Mouse (Mus musculus) right cerebral cortex, adult 2 months (tissue): Measurements from ENCODE around the gene Trappc12.
"Not testable (repeated sequence)": the region's sequence is repeated elsewhere in the genome, so short reads cannot be mapped to it uniquely, and the experiment has no call there.

Experiments
- DNase-seq, 2 experiments: peaks; one replicate each; pipeline ENCODE4 v3.0.0; 2021 to 2022; ENCODE audit warnings: low spot score in 2 of 2

Gene Trappc12

DNA sequence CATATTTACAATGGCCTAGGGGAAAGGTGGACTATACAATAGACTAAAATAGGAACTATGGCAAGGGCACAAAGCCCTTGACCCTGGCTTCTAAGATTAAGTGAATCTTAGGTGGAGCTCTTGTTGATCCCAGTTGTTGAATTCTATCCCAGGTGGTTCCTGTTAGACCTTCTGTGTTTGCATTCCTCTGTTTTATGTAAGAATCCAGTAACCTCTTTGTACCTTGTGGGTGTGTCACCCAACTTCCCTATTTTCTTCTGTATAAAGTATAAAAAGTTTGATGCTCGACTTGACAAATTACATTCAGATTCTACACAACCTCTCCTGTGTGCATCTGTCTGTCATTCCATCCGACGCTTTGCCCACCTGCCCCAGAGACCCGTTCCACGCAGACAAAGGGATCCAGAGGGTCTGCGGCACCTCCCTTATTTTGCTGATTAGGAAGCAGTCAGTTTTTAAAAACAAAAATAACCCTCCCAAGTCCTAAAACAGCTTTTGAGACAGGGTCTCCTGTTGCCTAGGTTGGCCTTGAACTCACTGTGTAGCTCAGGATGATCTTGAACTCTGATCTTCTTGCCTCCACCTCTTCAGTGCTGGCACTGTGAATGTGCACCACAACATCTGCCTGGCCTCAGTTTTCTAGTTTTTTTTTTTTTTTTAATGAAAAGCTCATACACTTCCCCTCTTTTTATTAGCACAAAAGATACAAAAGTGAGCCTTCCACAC is 16.6 kb downstream of the Trappc12 start:
- not testable (repeated sequence) for DNase-seq

DNA sequence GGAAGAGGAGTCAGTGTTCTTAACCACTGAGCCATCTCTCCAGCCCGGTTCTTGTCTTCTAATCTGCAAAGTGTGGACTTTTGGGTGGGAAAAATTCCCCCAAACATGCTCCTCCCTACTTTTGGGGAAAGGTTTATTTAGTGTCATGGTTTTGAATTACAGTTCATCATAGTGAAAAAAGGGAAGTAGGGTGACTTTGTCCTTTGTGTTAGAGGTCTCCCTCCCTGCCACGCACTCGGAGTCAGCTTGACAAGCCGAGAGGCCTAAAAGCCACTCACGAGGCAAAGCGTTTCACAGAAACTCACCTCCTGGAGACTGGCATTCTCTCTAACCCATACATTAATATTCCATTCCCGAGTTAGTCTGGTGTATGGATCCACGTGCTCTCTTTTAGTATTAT is 17.6 kb downstream of the Trappc12 start:
- DNase-seq, result no peak

DNA sequence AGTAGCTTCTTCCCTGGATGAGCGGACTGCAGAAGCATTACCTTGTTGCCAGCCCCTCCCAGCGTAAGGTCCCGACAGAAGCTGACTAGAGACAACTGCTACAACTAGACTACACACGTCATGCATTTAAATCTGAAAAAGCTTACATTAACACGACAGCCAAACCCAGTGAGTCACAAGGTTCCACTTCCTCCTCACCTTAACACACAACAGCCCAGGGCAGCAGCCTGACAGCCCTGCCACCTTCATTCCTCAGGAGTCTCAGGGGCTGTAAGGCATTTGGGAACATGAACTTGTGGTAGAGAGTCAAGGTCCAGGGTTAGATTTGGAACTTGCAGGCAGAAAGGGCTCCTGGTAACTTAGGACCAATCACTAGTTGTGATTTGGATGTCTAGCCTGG is 23.2 kb downstream of the Trappc12 start:
- no peak for DNase-seq

DNA sequence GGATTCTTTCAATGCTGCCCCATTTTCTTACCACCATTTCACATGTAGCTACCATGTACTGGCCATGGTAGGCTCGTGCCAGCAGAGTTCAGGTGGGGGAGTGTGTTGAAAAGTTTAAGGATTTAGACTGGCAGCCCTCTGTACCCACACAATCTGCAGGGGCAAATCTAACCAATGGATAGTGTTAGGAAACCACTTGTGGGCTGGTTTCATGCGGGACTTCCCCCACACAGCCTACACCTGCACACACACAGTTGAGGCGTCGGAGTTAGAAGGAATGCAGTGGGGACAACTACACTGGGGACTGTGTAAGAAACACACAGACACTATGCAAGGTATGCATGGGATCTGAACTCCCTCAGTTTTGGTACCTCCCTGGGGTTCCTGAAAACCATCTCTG is 24.1 kb downstream of the Trappc12 start:
- no peak for DNase-seq

DNA sequence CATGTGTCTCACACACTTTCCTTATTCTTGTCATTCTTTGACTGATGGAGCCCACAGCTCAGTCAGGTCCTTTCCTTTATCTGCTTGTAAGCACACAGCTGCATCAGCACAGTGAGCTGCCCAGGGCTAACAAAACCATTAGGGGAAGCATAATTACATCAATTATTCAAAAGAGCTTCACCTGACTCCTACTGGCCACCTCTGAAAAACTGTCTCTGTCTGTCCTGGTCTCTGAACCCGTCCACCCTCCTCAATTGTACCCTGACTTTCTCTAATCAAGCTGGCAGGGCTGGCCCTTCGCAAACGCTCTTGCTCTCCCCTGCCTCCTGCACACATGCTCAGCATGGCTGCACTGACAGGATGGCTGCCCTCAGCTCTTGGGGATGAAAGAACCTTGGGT is 25.9 kb downstream of the Trappc12 start:
- no peak for DNase-seq

DNA sequence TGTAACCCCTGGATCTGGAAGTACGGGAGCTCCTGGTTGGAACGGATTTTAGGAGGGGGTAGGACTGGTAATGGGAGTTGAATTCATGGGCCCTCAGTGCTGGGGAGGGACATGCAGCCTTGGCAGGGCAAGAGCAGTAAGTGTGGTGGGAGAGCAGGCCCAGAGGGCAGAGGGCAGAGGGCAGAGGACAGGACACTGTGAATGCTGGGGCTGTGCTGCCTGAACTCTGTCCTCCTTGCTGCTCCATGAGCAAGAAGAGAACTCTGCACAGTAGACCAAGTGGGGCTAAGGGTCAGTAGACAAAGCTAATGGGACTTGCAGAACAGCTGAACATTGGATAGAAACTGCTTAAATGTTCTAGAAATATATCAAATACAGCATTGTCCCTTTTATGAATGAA is 32.2 kb downstream of the Trappc12 start:
- no peak for DNase-seq

DNA sequence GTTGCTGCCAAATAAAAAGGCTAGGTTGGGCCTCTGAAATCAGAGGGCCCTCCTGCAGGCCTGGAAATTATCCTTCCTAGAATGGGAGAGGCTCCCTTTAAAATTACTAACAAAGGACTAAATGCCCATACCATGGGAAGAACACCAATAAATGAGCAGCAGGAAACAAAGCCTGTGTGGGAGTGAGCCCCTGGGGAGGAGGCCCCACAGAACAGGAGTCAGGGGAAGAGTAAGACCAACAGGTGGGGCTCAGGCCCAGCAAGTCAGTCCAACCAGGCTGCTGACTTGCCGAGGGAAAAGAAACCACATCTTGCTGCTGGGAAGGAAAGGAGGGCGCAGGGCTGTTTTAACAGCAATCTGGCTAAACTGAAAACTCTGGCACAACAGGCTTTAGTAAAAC is 33.2 kb downstream of the Trappc12 start:
- no peak for DNase-seq

DNA sequence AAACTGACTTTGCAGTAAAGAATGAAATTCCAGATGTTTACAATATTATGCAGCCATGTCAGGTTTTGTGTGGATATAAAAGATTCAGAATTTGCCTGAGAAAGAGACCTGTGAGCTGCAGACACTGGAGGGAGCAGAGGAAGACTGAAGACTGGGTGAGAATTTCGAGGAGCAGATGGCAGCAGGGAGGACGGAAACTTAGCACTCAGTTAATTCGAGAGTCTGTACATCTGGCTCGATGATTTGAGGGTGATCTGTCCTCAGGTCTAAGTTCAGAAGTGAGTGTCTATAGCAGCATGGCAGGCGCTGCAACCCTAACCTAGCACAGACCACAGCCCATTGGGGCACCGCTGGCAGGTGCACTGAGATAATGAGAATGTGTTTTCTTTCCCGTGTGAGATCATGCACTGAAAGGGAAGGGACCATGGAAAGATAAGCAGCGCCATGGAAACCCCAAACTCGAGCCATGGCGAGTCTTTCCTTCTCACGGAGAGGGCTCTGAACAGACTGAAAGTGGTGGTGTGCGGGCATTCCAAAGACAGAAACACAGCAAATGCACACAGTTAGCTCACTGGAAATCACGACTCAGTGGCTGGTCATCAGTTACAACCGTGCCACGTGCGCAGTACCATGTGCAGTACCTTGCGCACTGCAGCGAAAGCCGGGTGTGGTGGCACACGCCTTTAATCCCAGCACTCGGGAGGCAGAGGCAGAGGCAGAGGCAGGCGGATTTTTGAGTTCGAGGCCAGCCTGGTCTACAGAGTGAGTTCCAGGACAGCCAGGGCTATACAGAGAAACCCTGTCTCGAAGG is 35.2 kb downstream of the Trappc12 start:
- no peak for DNase-seq

DNA sequence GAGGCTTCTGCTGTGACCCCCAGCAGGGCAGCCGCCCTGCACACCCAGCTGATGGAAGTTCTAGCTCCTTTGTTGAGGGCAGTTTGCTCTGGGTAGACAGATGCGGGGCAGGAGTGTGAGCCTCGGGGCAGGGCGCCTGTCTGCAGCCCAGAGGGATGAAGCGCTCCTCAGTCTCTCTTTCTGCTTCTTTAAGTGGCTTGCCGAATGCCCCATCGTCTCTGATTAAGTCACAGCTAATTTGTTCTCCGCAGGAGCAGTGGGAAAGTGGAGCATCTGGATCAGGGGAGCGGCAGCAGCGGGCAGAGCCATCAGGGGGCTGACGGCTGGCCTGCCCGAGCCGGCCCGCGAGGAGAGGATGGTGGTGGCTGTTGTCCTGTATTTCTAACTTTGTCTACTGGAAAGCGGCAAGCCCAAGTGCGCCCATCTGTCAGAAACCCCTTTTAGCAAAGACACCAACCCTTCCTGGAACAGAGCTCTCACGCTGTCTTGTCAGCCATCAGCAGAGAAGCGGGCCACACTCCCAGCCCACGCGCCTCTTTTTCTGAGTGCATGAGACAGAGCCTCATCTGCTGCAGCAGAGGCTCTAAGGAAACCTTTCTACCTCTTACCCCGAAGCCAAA is 39.6 kb downstream of the Trappc12 start:
- peak; percentile 89 for DNase-seq

DNA sequence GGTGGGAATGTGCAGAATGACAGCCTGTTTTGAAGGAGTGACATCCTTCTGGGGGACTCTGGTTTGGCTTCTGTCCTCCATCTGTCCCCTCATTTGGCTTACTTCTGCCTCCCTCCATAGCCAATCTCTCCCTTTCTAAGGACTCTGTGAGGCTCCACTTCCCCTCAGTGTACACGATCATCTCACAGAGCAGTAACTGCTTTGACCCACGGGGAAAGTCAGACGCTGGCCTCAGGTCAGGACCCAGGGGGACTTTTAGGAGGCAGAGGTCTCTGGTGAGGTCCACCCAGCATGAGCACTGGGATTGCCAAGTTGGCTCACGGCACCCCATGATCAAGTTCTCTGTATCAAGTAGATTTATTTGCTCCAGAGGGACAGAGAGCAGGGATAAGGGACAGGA is 42.1 kb downstream of the Trappc12 start:
- DNase-seq, result no peak

DNA sequence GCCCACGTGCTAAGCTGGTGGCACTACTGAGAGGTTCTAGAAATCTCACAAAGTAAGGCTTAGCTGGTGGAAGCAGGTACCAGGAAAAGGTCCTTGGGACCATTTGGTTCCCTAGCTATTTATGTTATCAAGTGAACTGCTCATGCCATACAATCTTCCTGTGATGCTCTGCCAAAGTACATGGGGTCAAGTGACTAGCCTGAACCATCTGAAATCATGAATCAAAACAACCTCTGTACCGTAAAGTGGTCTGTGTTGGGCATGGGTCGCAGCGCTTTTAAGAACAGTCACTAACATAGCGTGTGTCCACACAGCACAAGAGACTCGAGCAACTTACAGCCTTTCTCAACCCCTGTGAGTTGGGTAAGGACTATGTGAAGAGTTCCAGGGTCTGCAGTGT is 45.1 kb downstream of the Trappc12 start:
- DNase-seq, result no peak

DNA sequence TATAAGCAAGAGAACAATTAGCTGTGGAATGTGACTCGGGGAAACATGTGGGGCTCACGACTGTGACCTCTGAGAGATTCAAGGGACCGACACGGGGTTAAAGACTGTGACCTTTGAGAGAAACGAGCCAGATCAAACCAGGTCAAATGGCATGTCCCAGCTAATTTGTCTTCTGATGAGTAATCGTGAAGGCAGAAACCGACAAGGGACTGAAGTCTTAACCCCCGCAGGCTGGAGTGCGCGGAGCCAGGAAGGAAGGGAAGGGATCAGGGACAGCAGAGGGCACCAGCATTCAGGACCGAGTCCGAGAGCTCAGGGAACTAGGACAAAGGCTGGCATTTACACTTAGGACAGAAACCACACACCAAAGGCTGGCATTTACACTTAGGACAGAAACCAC is 45.9 kb downstream of the Trappc12 start:
- DNase-seq, result no peak

DNA sequence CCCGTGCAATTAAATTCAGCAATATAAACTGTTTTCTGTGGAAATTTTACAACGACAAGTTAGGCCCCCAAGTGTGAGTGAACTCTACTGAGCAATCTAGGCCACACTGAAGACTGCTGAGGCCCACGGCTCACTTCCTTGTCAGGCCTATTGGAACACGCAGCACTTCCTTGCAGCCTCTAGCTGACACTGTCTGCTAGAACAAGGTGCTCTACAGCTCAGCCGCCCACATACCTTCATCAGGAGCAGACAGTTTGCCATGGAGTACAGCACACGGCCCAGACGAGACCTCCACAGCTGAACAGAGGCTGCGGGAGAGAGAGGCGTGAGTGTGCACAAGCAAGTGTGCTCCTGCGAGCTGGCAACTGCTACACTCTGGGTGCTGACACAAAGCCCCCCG is 49.0 kb downstream of the Trappc12 start:
- DNase-seq, result peak; percentile 46 to 60

DNA sequence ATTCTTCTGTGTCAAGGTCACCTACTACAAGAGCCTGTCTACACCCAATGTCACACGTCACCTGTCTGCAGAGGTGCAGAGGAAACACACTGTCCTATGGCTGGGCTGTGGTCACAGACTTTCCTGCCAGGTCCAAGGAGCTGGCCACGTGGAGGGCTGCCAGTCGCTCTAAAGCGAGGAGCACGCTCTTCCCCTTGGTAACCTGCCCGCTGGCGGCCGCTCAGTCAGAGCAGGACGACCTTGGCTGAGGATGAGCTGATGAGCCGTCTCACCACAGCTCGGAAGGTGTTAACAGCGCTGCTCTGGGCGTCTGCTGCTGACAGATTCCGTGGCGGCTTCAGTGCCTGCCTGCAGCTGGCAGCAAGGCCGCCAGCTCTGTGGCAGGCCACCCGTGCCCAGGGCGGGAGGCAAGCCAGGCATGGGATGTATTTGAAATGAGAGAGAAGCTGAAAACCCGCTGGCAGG is 49.7 kb downstream of the Trappc12 start:
- peak in 1 of 2 experiments; percentile 49 for DNase-seq

DNA sequence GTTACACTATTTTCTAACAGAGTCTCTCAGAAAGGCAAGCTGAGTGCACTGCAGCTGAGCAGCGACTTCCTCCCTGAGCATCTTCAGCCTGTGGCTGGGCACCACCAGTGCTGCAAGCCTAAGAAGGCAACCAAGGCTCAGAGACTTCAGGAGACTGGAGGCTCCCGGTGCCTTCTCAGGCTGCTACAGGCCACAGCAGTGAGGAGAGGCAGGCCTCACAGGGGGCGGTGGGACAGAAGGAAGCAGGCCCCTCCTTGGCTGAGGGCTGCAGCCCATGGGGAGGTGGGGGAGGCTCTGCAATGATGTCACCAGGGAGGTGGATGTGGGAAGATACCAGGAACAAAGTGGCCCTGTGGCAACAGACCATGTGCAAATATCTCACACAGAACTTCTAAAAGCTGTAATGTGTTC is 50.2 kb downstream of the Trappc12 start:
- DNase-seq, result peak in 1 of 2 experiments; percentile 46

DNA sequence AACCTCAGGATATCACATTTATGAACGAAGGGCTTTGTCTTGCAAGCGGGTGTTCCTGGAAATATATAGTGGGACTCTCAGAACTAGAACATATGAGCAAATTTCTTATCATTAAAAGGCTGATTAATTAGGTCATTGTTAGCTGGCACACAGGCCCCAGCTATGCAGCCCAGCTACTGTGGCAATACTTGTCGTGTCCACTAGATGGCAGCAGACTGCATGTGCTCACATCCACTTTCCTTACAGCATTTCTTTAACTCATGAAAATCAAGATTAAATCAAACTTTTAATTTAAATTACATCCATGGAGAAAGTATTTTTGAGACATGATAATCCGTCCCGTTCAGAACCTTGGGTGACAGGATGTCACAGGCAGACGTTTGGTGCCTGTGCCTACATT is 50.6 kb downstream of the Trappc12 start:
- peak; percentile 85 to 89 for DNase-seq

DNA sequence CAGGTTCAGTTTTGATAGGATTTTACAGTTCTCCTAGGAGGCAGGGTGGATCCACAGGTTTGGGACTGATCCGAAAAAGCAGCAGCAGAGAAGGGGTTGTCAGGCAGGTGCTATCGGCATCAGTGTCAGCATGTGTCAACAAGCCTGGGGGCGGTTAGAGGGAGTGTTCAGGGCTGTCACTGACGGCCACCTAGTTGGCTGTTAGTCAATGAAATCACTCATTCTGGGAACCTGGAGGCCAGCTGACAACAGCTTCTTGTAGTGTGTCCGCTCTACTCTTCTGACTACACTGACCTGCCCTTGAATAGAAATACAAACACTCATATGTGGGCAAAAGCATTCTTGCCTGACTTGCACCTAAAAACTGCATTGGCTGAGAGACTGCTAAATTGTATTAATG is 51.2 kb downstream of the Trappc12 start:
- DNase-seq, result no peak

DNA sequence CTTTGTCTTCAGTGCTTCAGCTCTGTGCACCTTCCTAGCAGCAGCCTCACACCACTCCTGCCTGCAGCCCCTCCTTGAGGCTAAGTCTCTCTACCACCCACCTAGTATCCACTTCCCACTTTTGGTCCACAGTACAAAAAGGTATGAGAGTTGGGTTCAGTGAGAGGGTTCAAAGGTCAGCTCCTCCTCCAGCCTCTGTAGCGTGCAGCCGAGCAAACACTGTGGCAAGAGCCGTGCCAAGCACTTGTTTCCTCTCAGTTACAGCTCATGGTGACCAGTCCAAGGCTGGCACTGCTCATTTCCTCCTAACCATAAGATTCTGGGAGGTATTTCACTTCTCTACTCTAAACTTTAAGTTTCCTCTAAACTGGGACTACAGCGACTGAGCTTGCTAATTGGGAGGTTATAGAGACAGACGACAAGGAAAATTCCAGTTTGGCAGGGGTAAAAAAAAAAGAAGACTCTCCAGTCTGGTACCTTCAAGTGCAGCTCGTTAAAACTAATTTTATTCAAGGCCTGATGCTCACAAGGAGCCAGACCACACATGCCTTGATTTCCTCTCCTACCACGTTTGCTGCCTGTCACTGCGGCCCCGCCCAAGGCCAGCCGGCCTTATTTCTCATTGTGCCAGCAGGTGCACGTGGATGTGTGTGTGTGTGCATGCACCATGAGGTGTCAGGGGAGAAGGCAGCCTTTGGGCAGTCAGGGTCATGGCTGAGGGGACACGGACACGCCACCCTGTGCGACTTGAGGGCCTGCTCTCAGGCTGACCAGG is 52.3 kb downstream of the Trappc12 start:
- DNase-seq, result no peak

DNA sequence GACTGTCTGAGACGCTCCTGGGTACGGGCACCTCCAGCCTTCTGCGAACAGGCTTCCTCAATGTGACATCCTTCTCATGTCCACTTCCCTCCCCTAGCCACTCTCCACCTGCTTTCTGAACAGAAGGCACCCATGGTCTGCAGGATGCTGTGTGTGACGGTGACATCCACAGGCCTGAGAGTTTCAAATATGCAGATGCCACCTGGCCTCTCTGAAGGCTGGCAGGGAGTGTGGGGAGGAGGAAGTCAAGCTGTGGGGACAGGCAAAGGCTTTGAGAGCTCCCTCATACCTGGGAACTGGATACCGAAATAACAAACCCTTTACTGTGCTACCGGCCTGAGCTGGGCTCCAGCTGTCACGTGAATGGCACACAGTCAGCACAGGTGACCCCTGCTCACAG is 55.5 kb downstream of the Trappc12 start:
- DNase-seq, result no peak

DNA sequence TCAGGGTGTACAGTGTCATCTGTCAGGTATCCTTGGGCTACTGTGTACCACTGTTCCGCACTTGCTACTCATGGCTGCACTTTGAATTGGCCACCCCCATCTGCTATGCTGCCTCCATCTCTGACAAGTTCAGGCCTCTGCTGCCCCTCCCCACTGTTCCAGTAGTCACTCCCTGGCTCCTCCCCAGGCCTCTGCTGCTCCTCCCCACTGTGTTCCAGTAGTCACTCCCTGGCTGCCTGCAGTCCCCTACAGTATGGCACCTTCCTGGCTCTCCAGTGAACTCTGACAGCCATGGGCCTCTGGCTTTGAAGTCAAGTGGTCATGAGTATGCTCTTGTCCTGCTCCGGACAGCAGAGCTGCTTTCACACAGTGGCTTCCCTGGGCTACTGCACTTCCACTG is 56.0 kb downstream of the Trappc12 start:
- DNase-seq, result no peak

DNA sequence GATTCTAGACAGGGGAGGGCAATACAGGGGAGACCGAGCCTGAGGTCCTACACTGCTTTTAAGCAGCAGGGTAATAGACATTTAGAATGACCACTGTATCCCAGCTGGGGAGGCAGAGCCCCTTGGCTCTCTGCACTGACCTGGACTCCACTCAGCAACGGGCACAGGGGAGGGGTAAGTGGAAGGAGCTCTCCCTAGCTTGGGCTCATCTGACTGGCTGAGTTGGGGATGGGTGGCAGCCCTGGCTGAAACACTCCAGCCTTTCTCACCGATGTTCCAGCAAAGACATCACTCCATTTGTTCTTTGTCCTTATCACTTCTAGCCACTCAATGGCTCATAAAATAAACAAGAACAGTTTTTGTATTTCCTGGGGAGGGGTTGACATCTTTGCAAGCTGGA is 56.5 kb downstream of the Trappc12 start:
- DNase-seq, result no peak

DNA sequence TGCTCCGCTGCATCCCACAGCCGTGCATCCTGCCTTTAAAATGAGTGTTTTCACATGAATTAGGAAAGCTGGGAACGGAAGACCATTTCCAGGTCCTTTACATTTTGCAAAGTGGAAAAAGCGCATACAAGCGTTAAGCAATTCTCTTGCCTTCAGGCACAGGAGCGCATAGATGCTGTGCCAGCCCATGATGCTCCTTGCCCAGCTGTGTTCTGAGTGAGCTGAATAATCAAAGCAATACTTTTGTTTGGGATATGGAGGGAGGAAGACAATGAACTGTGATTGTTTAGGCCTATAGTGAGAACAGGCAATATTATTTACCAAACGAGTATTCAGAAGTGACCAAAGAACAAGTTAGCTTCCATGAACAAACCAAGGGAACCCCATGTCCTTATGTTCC is 59.5 kb downstream of the Trappc12 start:
- DNase-seq, result no peak
